Mouse (Mus musculus) spleen, adult 2 months (tissue): ENCODE measurements around the gene Ephx1.

Experiments used
- CTCF ChIP-seq: fragments of 200-500 bp; IDR thresholded peaks from 2 replicates; pipeline ENCODE4 v1.5.1; 2011; ENCODE audit warnings: mild to moderate bottlenecking, inconsistent platforms; ENCODE audit not compliant: insufficient read depth, insufficient read length, insufficient replicate concordance; ENCODE audit errors: extremely low read depth
- POLR2A ChIP-seq: fragments of 200-500 bp; IDR thresholded peaks from 2 replicates; pipeline ENCODE4 v1.6.1; 2011; ENCODE audit warnings: low read depth, low read length, inconsistent platforms

GRCm38 (mm10) chr1:180986701-180987100 is 34.0 kb downstream of the Ephx1 start:
- no peak for TF ChIP-seq CTCF
- TF ChIP-seq POLR2A = no peak
